Mouse (Mus musculus): ENCODE results near the gene Tmem41a. TPM values are rescaled to one million over a fixed set of nuclear protein-coding genes. Genes with fewer than 3 reads are reported as not detected.

The Tmem41a gene
- polyA plus RNA-seq (2012; rRNA removed), result 18.7 and 23.5 TPM in 2 replicates

GRCm38 (mm10) chr16:21946761-21947715 lies at the start of gene Tmem41a:
Gene Tmem41a, minus strand, starts transcription at chr16:21947552.

DNA sequence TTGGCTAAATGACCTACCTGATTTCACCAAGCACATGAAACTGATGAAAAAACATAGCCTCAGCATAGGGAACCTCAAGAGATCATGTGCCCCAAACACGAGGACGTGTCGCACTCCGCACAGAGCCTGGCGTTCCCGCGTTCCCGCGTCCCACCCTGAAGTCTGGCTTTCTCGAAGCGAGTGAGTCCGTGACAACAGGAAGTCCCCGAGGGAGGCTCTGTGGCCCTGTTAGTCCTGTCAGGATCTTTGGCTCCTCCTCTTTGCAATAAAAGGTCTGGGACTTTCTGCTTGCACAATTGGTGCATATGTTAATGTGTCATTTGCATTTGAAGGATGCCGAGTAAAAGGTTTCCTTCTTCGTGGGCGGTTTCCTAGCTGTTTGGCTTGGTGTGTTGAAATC lies 48.0 kb upstream of the Tmem41a start, which contains the start of gene Liph:
TSS of gene Liph (minus strand) at position 360 of the 400 bp plus-strand sequence.

Other genes starting within 250 kb of the Tmem41a start
- gene Ehhadh, start 159.7 kb downstream of the Tmem41a start, polyA plus RNA-seq (2012; rRNA removed), result 9.2 and 10.4 TPM in 2 replicates
- gene Map3k13, start 153.2 kb downstream of the Tmem41a start, polyA plus RNA-seq (2012; rRNA removed), result 4.3 and 5.4 TPM in 2 replicates
- gene Liph, start 48.1 kb upstream of the Tmem41a start, polyA plus RNA-seq (2012; rRNA removed), result 25.3 and 26.7 TPM in 2 replicates
- gene Senp2, start 61.9 kb upstream of the Tmem41a start, polyA plus RNA-seq (2012; rRNA removed), result 4.5 and 5.0 TPM in 2 replicates
- 7.9 and 8.0 TPM in 2 replicates for gene Igf2bp2, start 215.7 kb upstream of the Tmem41a start, polyA plus RNA-seq (2012; rRNA removed)